Mouse (Mus musculus) limb, embryonic 14.5 days (tissue): Measurements from ENCODE around the gene Rap1b. TPM values are rescaled to one million over a fixed set of nuclear protein-coding genes. Genes with fewer than 3 reads are reported as not detected.

ENCODE experiments used
- ATAC-seq: fragments of 200-750 bp; cut with Nextera tagmentation; 2 replicates; pipeline ENCODE4 v1.8.0; 2017; ENCODE audit warnings: low read depth, moderate number of reproducible peaks, moderate TSS enrichment; ENCODE audit not compliant: low FRiP score
- DNase-seq: peaks from one replicate; pipeline ENCODE4 v3.0.0-alpha.2; 2015; ENCODE audit warnings: low spot score
- H3K27ac ChIP-seq: fragments of 300-500 bp; sonication (generic); replicated peaks from 2 replicates; pipeline ENCODE4 v1.5.1; 2014; ENCODE audit warnings: low read depth, mild to moderate bottlenecking, low read length, moderate library complexity, mixed read lengths
- H3K27me3 ChIP-seq: fragments of 300-500 bp; sonication (generic); 2 replicates; pipeline ENCODE4 v1.6.1; 2014; ENCODE audit warnings: low read length, mixed read lengths; ENCODE audit not compliant: control insufficient read depth, insufficient read depth
- H3K36me3 ChIP-seq: fragments of 300-500 bp; sonication (generic); 2 replicates; pipeline ENCODE4 v1.6.1; 2014; ENCODE audit warnings: mild to moderate bottlenecking, low read length, moderate library complexity, mixed read lengths; ENCODE audit not compliant: control insufficient read depth, insufficient read depth
- H3K4me1 ChIP-seq: fragments of 300-500 bp; sonication (generic); 2 replicates; pipeline ENCODE4 v1.6.1; 2014; ENCODE audit warnings: antibody characterized with exemption, low read length, mixed read lengths; ENCODE audit not compliant: control insufficient read depth, insufficient read depth
- H3K4me2 ChIP-seq: fragments of 300-500 bp; sonication (generic); replicated peaks from 2 replicates; pipeline ENCODE4 v1.6.1; 2014; ENCODE audit warnings: low read depth, mild to moderate bottlenecking, low read length, moderate library complexity; ENCODE audit not compliant: severe bottlenecking
- H3K4me3 ChIP-seq: fragments of 300-500 bp; sonication (generic); replicated peaks from 2 replicates; pipeline ENCODE4 v1.5.1; 2014; ENCODE audit warnings: low read length
- H3K9ac ChIP-seq: fragments of 300-500 bp; sonication (generic); 2 replicates; pipeline ENCODE4 v1.6.1; 2014; ENCODE audit warnings: mild to moderate bottlenecking, low read depth, low read length, moderate library complexity; ENCODE audit not compliant: severe bottlenecking
- H3K9me3 ChIP-seq: fragments of 300-500 bp; sonication (generic); 2 replicates; pipeline ENCODE4 v1.6.1; 2016; ENCODE audit warnings: low read length; ENCODE audit not compliant: control insufficient read depth
- POLR2A ChIP-seq: fragments of 200-500 bp; IDR thresholded peaks from 2 replicates; pipeline ENCODE4 v1.8.0; 2012; ENCODE audit warnings: inconsistent platforms, mild to moderate bottlenecking, moderate library complexity, borderline replicate concordance; ENCODE audit not compliant: insufficient read depth, insufficient read length; ENCODE audit errors: extremely low read depth
- WGBS: fragments of 180-500 bp; shearing (Covaris S2); extraction: QIAGEN DNeasy Blood & Tissue Kit; methylation state at CpG from one replicate; pipeline ENCODE4 v1.1.7; 2014; 5-methylcytosine and 5-hydroxymethylcytosine counted together
- polyA plus RNA-seq, 2 experiments: library from polyadenylated mRNA; depleted of rRNA in 1 of 2; stranded (reverse) in 1 of 2; unstranded in 1 of 2; fragments of >200 nt; fragmentation: Nextera tagmentation in 1 of 2; extraction: Ambion mirVana in 1 of 2; gene quantifications; 2 replicates each; pipeline versions ENCODE4 v1.2.1 to v1.2.3; 2012 to 2014

Rap1b gene
- polyA plus RNA-seq, 2 experiments, result 94.9 to 190 TPM

DNA sequence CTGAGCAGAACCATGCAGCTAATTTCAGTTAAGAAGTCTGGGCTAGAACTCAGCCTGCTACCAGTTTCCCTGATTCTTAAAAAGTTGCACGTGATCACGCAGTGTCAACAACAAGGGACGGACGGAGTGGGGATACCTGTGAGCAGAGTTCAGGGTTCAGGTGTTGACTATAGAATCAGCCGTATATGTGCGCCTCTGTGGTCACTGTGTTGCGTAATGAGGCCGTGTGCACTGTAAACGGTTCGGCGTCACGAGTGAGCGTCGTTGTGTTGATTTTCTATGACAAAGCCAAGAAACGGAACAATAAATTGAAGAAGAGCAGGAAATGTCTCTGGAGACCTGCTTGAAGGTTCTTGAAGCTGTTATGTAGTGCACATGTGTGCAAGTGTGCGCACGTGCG lies 30.6 kb upstream of the Rap1b start:
- 91% methylated on average over 18 of the region's 18 CpGs for WGBS
- H3K36me3 ChIP-seq, result no peaks in the 10 kb centered on the region
- no peak overlapping the region for H3K27ac ChIP-seq
- no peak overlapping the region for H3K9ac ChIP-seq
- H3K4me2 ChIP-seq, result no peak overlapping the region
- no peak for TF ChIP-seq POLR2A
- H3K4me3 ChIP-seq, result no peak overlapping the region
- H3K27me3 ChIP-seq, result no peaks in the 10 kb centered on the region
- ATAC-seq (no peak), DNase-seq (no peak)
- H3K9me3 ChIP-seq, result no peaks in the 10 kb centered on the region
- peaks cover 8% of the 10 kb centered on the region; the same call in 1 of the 2 replicates for H3K4me1 ChIP-seq

DNA sequence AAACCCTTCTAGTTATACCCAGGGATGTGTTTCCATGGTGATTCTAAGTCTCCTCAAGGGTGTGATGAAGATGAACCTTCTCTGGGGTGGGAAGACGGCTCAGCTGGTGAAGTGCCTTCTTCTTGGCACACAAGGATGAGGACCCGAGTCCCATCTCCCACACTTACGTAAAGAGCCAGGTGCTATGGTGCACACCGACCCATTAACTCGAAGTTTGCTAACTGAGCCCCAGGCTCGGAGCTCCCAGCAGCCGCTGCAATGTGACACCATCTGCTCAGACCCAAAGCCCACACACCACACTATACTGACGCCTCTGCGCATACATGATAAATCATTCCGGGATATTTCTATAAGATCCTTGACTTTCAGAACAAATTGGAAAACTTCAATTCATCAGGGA lies 29.1 kb upstream of the Rap1b start:
- no peak for TF ChIP-seq POLR2A
- Histone ChIP-seq H3K36me3 (no peaks in the 10 kb centered on the region), H3K27me3 (no peaks in the 10 kb centered on the region), H3K27ac (no peak overlapping the region), H3K4me1 (peaks cover 8% of the 10 kb centered on the region; the same call in 1 of the 2 replicates), H3K4me2 (no peak overlapping the region), H3K9ac (no peak overlapping the region), H3K9me3 (no peaks in the 10 kb centered on the region), H3K4me3 (no peak overlapping the region)
- ATAC-seq, result no peak
- DNase-seq, result no peak
- 56% methylated on average over 10 of the region's 10 CpGs for WGBS

DNA sequence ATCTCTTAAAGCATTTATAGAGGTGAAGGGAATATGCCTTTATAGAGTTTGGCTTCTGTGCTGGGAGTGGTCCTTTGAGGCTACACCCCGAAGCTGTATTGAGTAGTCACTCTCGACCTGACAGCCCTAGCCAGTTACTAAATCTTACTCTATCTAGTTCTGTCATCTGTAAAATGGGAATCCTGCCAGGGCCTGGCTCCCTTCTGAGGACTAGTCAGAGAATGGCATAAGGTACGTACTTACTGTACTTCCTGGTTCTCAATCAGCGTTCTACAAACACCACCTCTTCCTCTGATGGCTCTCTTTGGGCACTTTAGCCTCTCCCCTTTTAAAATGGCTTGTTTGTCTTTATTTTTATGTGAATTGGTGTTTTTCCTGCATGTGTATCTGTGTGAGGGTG lies 28.1 kb upstream of the Rap1b start:
- H3K9ac ChIP-seq, result no peak overlapping the region
- H3K4me1 ChIP-seq, result peaks cover 8% of the 10 kb centered on the region; the same call in 1 of the 2 replicates
- H3K9me3 ChIP-seq, result no peaks in the 10 kb centered on the region
- H3K27ac ChIP-seq, result no peak overlapping the region
- H3K4me2 ChIP-seq, result no peak overlapping the region
- 45% methylated on average over 4 of the region's 4 CpGs for WGBS
- H3K27me3 ChIP-seq, result no peaks in the 10 kb centered on the region
- no peak for DNase-seq
- no peak for ATAC-seq
- TF ChIP-seq POLR2A, result no peak
- H3K36me3 ChIP-seq, result no peaks in the 10 kb centered on the region
- no peak overlapping the region for H3K4me3 ChIP-seq

DNA sequence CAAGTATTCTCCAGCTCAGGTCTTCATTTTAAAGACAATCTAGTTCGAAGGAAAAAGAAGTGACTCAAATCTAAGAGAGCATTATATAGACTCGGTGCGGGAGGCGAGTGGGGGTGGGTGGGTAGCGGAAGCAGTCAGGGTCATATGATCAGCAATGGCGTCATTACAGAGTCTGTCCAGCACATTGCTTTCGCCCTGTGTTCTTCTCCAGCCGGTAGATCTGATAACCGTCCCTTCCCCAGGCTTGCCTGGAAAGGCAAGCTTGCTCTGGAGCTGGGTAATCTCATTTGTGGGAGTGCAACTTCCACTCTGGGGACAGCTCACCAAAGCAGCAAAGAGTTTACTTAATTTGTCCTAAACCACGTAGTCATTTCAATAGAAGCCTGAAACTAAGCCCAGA lies 26.6 kb upstream of the Rap1b start:
- Histone ChIP-seq H3K4me1 (peaks cover 8% of the 10 kb centered on the region; the same call in 1 of the 2 replicates), H3K36me3 (no peaks in the 10 kb centered on the region), H3K9ac (no peak overlapping the region), H3K27me3 (no peaks in the 10 kb centered on the region), H3K4me3 (no peak overlapping the region), H3K9me3 (no peaks in the 10 kb centered on the region), H3K4me2 (no peak overlapping the region), H3K27ac (no peak overlapping the region)
- TF ChIP-seq POLR2A, result no peak
- no peak for ATAC-seq
- WGBS, result 76% methylated on average over 10 of the region's 10 CpGs
- DNase-seq, result no peak

DNA sequence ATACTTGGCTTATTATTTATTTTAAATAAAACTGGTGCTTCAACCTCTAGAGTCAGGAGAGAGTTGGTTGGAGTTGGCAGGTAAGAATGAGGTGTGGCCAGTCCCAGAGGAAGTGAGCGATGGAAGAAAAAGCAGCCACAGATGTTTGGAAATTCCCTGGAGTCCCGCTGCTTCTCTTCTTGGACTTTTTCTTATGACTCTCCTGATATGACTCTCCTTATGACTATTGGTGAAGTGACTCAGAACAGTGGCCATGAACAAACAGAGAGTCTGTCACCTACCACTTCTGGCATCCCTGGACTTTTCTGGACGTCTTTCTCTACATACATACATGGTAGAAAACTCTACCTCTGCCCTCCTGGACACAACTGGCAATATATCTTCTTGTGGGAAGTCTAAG lies 21.5 kb upstream of the Rap1b start:
- DNase-seq, result no peak
- Histone ChIP-seq H3K9ac (no peak overlapping the region), H3K4me3 (no peak overlapping the region), H3K27ac (no peak overlapping the region), H3K9me3 (no peaks in the 10 kb centered on the region), H3K4me2 (no peak overlapping the region), H3K4me1 (no peaks in the 10 kb centered on the region), H3K36me3 (no peaks in the 10 kb centered on the region), H3K27me3 (no peaks in the 10 kb centered on the region)
- 89% methylated on average over 3 of the region's 3 CpGs for WGBS
- ATAC-seq, result no peak
- TF ChIP-seq POLR2A, result no peak

DNA sequence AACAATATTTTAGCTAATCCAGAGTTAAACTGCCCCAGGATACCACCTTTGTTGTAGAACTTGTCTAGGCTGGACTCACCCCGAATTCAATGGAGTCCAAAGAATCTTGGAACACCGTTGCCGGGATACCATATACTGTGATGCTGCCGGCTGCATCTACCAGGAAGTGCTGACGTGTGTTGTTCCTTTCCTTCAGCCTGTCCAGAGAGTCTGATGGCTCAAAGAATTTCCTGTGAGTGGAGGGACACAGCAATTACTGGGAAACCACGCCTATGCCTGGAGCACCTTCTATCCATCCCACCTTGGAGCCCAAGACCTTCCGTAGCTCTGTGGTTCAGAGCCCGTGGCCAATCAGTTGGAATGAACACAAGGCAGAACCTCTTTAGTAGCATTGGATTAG lies 20.8 kb upstream of the Rap1b start:
- Histone ChIP-seq H3K27me3 (no peaks in the 10 kb centered on the region), H3K36me3 (no peaks in the 10 kb centered on the region), H3K4me2 (no peak overlapping the region), H3K9me3 (no peaks in the 10 kb centered on the region), H3K4me3 (no peak overlapping the region), H3K9ac (no peak overlapping the region), H3K27ac (no peak overlapping the region), H3K4me1 (no peaks in the 10 kb centered on the region)
- WGBS, result 81% methylated on average over 8 of the region's 8 CpGs
- no peak for DNase-seq
- no peak for TF ChIP-seq POLR2A
- ATAC-seq, result no peak
